Mouse (Mus musculus): Measurements from ENCODE around the gene Trpm1.

The Trpm1 gene

DNA sequence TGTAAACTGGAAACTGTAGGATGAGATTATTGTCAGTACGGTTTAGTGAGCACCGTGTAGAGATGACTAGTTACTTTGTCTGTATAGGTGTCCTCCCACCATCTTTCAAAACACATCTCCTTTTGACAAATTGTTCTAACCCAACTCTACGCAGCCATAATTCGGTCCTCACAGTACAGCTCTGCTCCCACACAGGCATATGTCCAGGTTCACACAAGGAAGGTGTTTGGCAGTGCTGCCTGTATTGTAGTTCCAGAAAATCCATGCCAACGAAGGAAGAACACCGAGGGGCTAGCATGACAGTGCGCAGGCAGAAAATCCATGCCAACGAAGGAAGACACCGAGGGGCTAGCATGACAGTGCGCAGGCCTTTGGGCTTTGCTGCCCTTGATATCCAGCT is 138.1 kb downstream of the Trpm1 start:
- no peak for DNase-seq

DNA sequence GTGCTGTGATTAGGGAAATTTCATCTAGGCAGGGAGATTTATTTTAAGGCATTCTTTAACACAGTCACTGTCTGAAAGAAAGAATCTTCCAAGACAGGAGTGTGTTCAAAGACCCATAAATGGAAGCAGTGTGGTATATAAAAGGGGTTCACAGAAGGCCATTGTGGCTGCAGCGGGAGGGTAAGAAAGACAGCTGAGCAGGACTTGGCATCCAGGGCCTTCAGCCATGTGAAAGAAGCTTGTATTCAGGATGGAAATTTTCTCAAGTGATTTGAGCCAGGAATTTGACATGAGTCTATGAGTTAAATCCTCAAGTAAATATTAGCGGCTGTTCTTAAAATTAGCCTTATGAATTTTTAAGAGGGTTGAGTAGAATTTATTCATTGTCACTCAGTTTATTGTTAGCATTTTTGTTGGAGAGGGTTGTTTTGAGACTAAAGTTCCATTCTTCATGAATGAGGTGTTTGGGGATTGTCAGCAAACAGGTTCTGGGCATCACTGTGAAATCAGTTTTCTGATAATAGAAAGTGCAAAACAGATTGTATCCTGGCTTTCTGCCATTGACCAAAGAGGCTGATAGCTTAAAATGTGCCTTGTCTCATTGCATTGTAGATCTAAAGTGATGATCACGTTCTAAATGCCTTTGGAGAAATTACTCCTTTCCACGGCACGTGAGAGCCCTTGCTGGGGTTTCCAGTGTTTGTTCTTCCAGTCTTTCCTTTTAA is 142.8 kb downstream of the Trpm1 start:
- DNase-seq: no peak

DNA sequence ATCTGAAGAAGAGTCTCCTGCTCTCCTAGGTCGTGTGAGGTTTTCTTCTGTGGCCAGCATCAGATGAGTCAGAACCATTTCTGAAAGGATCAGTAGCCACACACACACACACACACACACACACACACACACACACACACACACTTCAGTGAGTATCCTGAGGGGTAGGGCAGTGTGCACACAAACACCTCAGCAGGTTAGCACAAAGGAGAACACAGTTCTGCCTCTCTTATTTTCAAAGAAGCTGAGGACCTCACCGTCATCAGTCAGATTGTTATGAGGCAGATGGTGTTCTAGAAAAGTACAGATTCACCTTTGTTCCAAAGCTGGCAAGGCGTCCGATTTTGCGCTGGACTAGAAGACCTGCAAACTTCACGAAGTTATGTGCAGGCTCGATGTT is 156.6 kb downstream of the Trpm1 start:
- no peak for DNase-seq

DNA sequence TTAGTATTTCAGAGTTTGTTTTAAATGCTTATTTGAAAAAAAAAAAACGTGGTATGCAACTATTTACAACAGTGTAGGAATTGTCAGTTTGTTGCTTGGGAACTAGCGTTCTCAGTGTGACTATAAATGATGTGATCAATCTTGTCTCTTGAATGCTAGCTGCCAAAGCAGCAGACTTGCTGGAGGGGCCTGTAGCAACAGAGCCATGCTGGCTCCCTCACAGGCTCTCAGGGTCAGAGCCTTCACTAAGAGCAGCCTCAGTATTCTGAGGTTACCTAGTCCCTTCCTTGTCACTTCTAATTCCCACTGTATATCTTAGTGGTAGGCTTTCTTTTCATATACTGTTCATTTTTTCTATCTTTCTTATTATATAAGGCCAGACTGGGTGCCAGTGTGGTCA is 157.1 kb downstream of the Trpm1 start:
- no peak for DNase-seq

DNA sequence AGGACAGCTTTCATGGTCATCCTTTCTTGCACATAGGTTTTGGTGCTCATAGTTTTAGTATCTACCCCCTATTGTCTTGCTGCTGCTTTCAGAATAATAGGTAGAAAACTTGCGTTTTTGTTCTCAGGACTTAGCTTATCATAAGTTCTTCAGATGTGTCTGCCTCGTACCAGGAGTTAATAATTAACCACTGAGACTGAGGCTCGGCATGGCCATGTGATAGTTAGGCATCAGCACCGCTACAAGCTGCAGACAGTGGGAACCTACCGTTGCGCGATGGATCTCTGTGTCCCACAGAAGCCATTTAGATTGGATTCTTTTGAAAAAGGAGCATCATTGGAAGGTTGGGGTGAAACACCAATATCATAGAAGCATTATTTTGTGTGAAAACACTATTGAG is 159.2 kb downstream of the Trpm1 start:
- DNase-seq: peak; percentile 35 to 49
